24 mouse cellular contexts compared by ENCODE assay signal in genomic region chr10:94638599-94638998, GRCm38 (mm10).
"Had no signal": no experiment of that assay in that cellular context is flagged by ENCODE, and none has a peak within 500 bp of the region (broad histone marks: within the 10 kb centered on the region; RNA-seq: fewer than 3 reads in every experiment).

No protein-coding gene starts in this region.

- H3K36me3 ChIP-seq: hindbrain, embryonic 10.5 days; hindbrain, embryonic 12.5 days; kidney, embryonic 15.5 days; limb, embryonic 10.5 days; limb, embryonic 12.5 days had no signal

- H3K9me3 ChIP-seq: hindbrain, embryonic 10.5 days; hindbrain, embryonic 12.5 days; kidney, embryonic 15.5 days; limb, embryonic 10.5 days; limb, embryonic 12.5 days had no signal

- ATAC-seq: hindbrain, embryonic 16.5 days; intestine, embryonic 16.5 days had no signal

- H3K4me1 ChIP-seq: hindbrain, embryonic 10.5 days; hindbrain, embryonic 12.5 days; kidney, embryonic 15.5 days; limb, embryonic 10.5 days had no signal

- DNase-seq: gastrocnemius, adult 2 months; gastrocnemius, postnatal 10 days; gastrocnemius, postnatal 25 days; heart, adult 11 months; heart, adult 2 months; heart, postnatal 10 days; heart, postnatal 4 days; kidney, adult 11 months; kidney, adult 2 months; kidney, adult 9 months; kidney, postnatal 14 days; kidney, postnatal 36 days; layer of hippocampus, adult 9-11 months; layer of hippocampus, postnatal 36 days; liver had no signal

- H3K27me3 ChIP-seq: hindbrain, embryonic 12.5 days; kidney, embryonic 15.5 days; limb, embryonic 12.5 days had no signal

- H3K4me3 ChIP-seq: gastrocnemius, adult 2 months; heart, adult 2 months; hindbrain, embryonic 10.5 days; hindbrain, embryonic 12.5 days; kidney, embryonic 15.5 days; limb, embryonic 10.5 days; limb, embryonic 12.5 days had no signal

- H3K27ac ChIP-seq: gastrocnemius, adult 2 months; heart, adult 2 months; hindbrain, embryonic 10.5 days; hindbrain, embryonic 12.5 days; hindbrain, embryonic 14.5 days; kidney, embryonic 15.5 days; kidney, postnatal 0 days; limb, embryonic 10.5 days; limb, embryonic 12.5 days had no signal
